ENCODE assay signal across 17 mouse cellular contexts in the genomic region with DNA sequence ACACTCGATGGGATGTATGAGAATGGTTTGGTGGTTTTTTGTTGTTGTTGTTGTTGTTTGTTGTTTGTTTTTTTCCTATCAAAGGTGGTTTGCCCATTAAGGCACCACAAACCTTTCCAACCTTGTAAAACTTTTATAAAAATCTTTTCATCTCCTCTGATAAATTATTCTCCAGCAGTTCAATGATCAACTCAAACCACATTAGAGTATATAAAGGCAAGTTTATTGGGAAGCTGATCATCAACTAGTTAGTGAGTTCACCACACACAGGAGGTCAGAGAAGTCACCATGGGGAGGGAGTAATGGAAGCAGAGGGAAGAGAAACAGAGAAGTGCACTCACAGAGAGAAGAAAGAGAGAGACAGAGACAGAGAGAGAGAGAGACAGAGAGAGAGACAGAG.
"Had no signal": no experiment of that assay in that cellular context is flagged by ENCODE, and none has a peak within 500 bp of the region (broad histone marks: within the 10 kb centered on the region; RNA-seq: fewer than 3 reads in every experiment).

No protein-coding gene starts in this region.

- H3K4me3 ChIP-seq: lung, embryonic 15.5 days; megakaryocyte, embryonic 14.5 days; midbrain, embryonic 13.5 days; midbrain, embryonic 15.5 days; neural tube, embryonic 12.5 days; stomach, embryonic 15.5 days had no signal

- H3K36me3 ChIP-seq: lung, embryonic 15.5 days; midbrain, embryonic 13.5 days; midbrain, embryonic 15.5 days; neural tube, embryonic 12.5 days; stomach, embryonic 15.5 days had no signal

- H3K4me2 ChIP-seq: lung, embryonic 15.5 days; midbrain, embryonic 11.5 days; midbrain, embryonic 13.5 days; midbrain, embryonic 15.5 days; neural tube, embryonic 12.5 days; stomach, embryonic 15.5 days had no signal

- H3K4me1 ChIP-seq: lung, embryonic 15.5 days; midbrain, embryonic 13.5 days; midbrain, embryonic 15.5 days; neural tube, embryonic 12.5 days; stomach, embryonic 15.5 days had no signal

- H3K9ac ChIP-seq: lung, embryonic 15.5 days; midbrain, embryonic 13.5 days; midbrain, embryonic 15.5 days; neural tube, embryonic 12.5 days; stomach, embryonic 15.5 days had no signal

- ATAC-seq: lung, postnatal 0 days; midbrain, embryonic 13.5 days; midbrain, embryonic 15.5 days had no signal

- DNase-seq: lung, adult 2 months; lung, postnatal 14 days; lung, postnatal 36 days; right cerebral cortex, postnatal 14 days; thymus, adult 2 months; thymus, postnatal 25 days; thymus, postnatal 4 days had no signal

- H3K27me3 ChIP-seq: lung, embryonic 15.5 days; megakaryocyte, embryonic 14.5 days; midbrain, embryonic 13.5 days; midbrain, embryonic 15.5 days; neural tube, embryonic 12.5 days; stomach, embryonic 15.5 days had no signal

- H3K9me3 ChIP-seq: lung, embryonic 15.5 days; midbrain, embryonic 13.5 days; midbrain, embryonic 15.5 days; neural tube, embryonic 12.5 days; stomach, embryonic 15.5 days had no signal

- H3K27ac ChIP-seq: lung, embryonic 15.5 days; macrophage; midbrain, embryonic 13.5 days; midbrain, embryonic 15.5 days; neural tube, embryonic 12.5 days; stomach, embryonic 15.5 days; stomach, postnatal 0 days had no signal
